Mouse (Mus musculus) cerebellum, adult 9-11 months (tissue): Measurements from ENCODE around the gene Prickle1.

Source experiments
- DNase-seq: peaks from one replicate; pipeline ENCODE4 v3.0.0; 2022

Prickle1 gene

GRCm38 (mm10) chr15:93595746-93596145 is at the start of gene Prickle1:
Gene Prickle1, minus strand, starts transcription at chr15:93595891.
- peak; percentile 88 for DNase-seq

- DNase-seq: no peak
Observed at GRCm38 (mm10) chr15:93640221-93640620, 44.5 kb upstream of the Prickle1 start.

GRCm38 (mm10) chr15:93636976-93637375 is 41.3 kb upstream of the Prickle1 start:
- DNase-seq: no peak

- no peak for DNase-seq
Observed at GRCm38 (mm10) chr15:93635603-93636002, 39.9 kb upstream of the Prickle1 start.

GRCm38 (mm10) chr15:93634536-93634935 is 38.8 kb upstream of the Prickle1 start:
- DNase-seq: no peak

GRCm38 (mm10) chr15:93630001-93630541 is 34.4 kb upstream of the Prickle1 start:
- no peak for DNase-seq

GRCm38 (mm10) chr15:93629201-93629600 is 33.5 kb upstream of the Prickle1 start:
- no peak for DNase-seq

- no peak for DNase-seq
Observed at GRCm38 (mm10) chr15:93627836-93628797, 32.4 kb upstream of the Prickle1 start.

GRCm38 (mm10) chr15:93619551-93619950 is 23.9 kb upstream of the Prickle1 start:
- no peak for DNase-seq

- no peak for DNase-seq
Observed at GRCm38 (mm10) chr15:93618442-93619150, 22.9 kb upstream of the Prickle1 start.

GRCm38 (mm10) chr15:93616277-93616676 is 20.6 kb upstream of the Prickle1 start:
- no peak for DNase-seq

- DNase-seq: no peak
Observed at GRCm38 (mm10) chr15:93615031-93615430, 19.3 kb upstream of the Prickle1 start.

GRCm38 (mm10) chr15:93613606-93614005 is 17.9 kb upstream of the Prickle1 start:
- no peak for DNase-seq

GRCm38 (mm10) chr15:93611536-93612300 is 16.0 kb upstream of the Prickle1 start:
- no peak for DNase-seq

GRCm38 (mm10) chr15:93610721-93611201 is 15.1 kb upstream of the Prickle1 start:
- no peak for DNase-seq

- no peak for DNase-seq
Observed at GRCm38 (mm10) chr15:93610288-93610687, 14.6 kb upstream of the Prickle1 start.

- no peak for DNase-seq
Observed at GRCm38 (mm10) chr15:93602850-93603249, 7.2 kb upstream of the Prickle1 start.

GRCm38 (mm10) chr15:93601461-93602015 is 5.8 kb upstream of the Prickle1 start:
- DNase-seq: no peak

GRCm38 (mm10) chr15:93596991-93597390 is 1.3 kb upstream of the Prickle1 start:
- DNase-seq: no peak

- DNase-seq: peak; percentile 67
Observed at GRCm38 (mm10) chr15:93596285-93596684, 594 bp upstream of the Prickle1 start.

GRCm38 (mm10) chr15:93594888-93595698 is 598 bp downstream of the Prickle1 start:
- peak; percentile 55 for DNase-seq
